Mouse (Mus musculus) E14TG2a.4 (cell line): ENCODE results near the gene Tcf23.

Experiments
- CTCF ChIP-seq: conservative IDR thresholded peaks from 2 replicates; pipeline ENCODE4 v1.5.1; 2014; ENCODE audit warnings: low read length
- NANOG ChIP-seq: IDR thresholded peaks from 2 replicates; pipeline ENCODE4 v1.6.1; 2014; ENCODE audit warnings: borderline replicate concordance, low read length, mixed read lengths

DNA sequence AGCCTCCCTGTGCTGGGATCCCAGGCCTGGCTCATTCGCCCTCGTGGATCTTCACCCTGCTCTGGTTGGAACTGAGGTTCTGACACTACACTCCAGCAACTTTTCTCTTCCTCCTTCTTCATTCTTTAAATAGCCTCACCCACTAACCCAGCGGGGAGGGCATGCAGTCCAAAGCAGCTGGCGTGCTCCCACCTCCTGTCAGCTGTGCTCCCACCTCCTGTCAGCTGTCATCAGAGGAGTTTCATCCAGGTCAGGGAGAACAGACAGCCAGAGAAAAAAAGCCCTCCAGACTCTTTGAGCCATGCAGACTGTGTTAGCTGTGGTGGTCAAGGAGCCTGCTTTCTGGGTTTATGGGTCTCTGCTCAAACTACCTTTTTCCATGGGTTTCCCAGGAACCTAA, 37.1 kb upstream of the Tcf23 start:
- TF ChIP-seq CTCF (no peak), NANOG (no peak)
